Mouse (Mus musculus): ENCODE measurements around the gene Il1a.

The Il1a gene

GRCm38 (mm10) chr2:129309836-129310235 is at the start of gene Il1a:
Gene Il1a (minus strand): TSS chr2:129309972.
- POLR2A ChIA-PET = interaction anchor here in 1 of 4 experiments (1.0 kb wide), 1 partner anchor 8 kb away, joined by 3 read pairs; no protein-coding TSS in a partner anchor
- CTCF ChIA-PET = no interaction called here

GRCm38 (mm10) chr2:129338138-129338621 is 28.4 kb upstream of the Il1a start:
- ChIA-PET CTCF (interaction anchor here in 1 of 4 experiments (0.5 kb wide), 1 partner anchor 67 kb away, joined by 3 read pairs; no protein-coding TSS in a partner anchor), POLR2A (interaction anchor here in 1 of 4 experiments (0.6 to 0.7 kb wide), 2 partner anchors 69 to 401 kb away, joined by 3 read pairs; no protein-coding TSS in a partner anchor)

- POLR2A ChIA-PET = no interaction called here
Measured at GRCm38 (mm10) chr2:129333471-129333870, 23.7 kb upstream of the Il1a start.

GRCm38 (mm10) chr2:129330540-129330939 is 20.8 kb upstream of the Il1a start:
- ChIA-PET POLR2A (no interaction called here), CTCF (no interaction called here)

More at GRCm38 (mm10) chr2:129333471-129333870, 23.7 kb upstream of the Il1a start:
- CTCF ChIA-PET = no interaction called here

- POLR2A ChIA-PET = no interaction called here
- CTCF ChIA-PET = no interaction called here
Measured at GRCm38 (mm10) chr2:129330024-129330423, 20.3 kb upstream of the Il1a start.

- POLR2A ChIA-PET = no interaction called here
- CTCF ChIA-PET = no interaction called here
Measured at GRCm38 (mm10) chr2:129328238-129328637, 18.5 kb upstream of the Il1a start.

GRCm38 (mm10) chr2:129324216-129324615 is 14.4 kb upstream of the Il1a start:
- ChIA-PET CTCF (interaction anchor here in 1 of 4 experiments (0.6 to 0.7 kb wide), 2 partner anchors 88 to 390 kb away, joined by 4 to 6 read pairs; no protein-coding TSS in a partner anchor), POLR2A (interaction anchor here in 1 of 4 experiments (0.7 kb wide), 1 partner anchor 87 kb away, joined by 5 read pairs; no protein-coding TSS in a partner anchor)

- POLR2A ChIA-PET = no interaction called here
Measured at GRCm38 (mm10) chr2:129322117-129322635, 12.4 kb upstream of the Il1a start.

GRCm38 (mm10) chr2:129320033-129320605 is 10.3 kb upstream of the Il1a start:
- CTCF ChIA-PET = no interaction called here
- POLR2A ChIA-PET = no interaction called here

More at GRCm38 (mm10) chr2:129322117-129322635, 12.4 kb upstream of the Il1a start:
- CTCF ChIA-PET = no interaction called here

- ChIA-PET POLR2A (interaction anchor here in 1 of 4 experiments (1.0 kb wide), 1 partner anchor 74 kb away, joined by 4 read pairs; no protein-coding TSS in a partner anchor), CTCF (no interaction called here)
Measured at GRCm38 (mm10) chr2:129315831-129316230, 6.1 kb upstream of the Il1a start.

GRCm38 (mm10) chr2:129314880-129315279 is 5.1 kb upstream of the Il1a start:
- ChIA-PET POLR2A (interaction anchor here in 1 of 4 experiments (1.5 kb wide), 1 partner anchor 15 kb away, joined by 3 read pairs; no protein-coding TSS in a partner anchor), CTCF (interaction anchor here in 1 of 4 experiments (0.7 kb wide), 1 partner anchor 97 kb away, joined by 5 read pairs; no protein-coding TSS in a partner anchor)

GRCm38 (mm10) chr2:129313934-129314333 is 4.2 kb upstream of the Il1a start:
- CTCF ChIA-PET = interaction anchor here in 2 of 4 experiments (0.6 to 0.7 kb wide), 3 partner anchors 58 to 641 kb away, joined by 3 to 5 read pairs (median 3); no protein-coding TSS in a partner anchor
- POLR2A ChIA-PET = interaction anchor here in 1 of 4 experiments (0.7 to 1.5 kb wide), 2 partner anchors 12 to 14 kb away, joined by 3 read pairs; no protein-coding TSS in a partner anchor

GRCm38 (mm10) chr2:129306020-129306419 is 3.8 kb downstream of the Il1a start:
- ChIA-PET CTCF (no interaction called here), POLR2A (interaction anchor here in 2 of 4 experiments (0.5 to 1.4 kb wide), 2 partner anchors 9 to 11 kb away, joined by 3 to 7 read pairs; partner anchors contain the start of gene Ckap2l (in 1 of the 2))

GRCm38 (mm10) chr2:129297589-129297982 is 12.2 kb downstream of the Il1a start:
- POLR2A ChIA-PET = interaction anchor here in 3 of 4 experiments (0.6 to 1.6 kb wide), 37 partner anchors 8 to 479 kb away, joined by 3 to 11 read pairs (median 4); partner anchors contain the start of genes Slc20a1 (in 2 of the 3), Chchd5 (in 1 of the 3), Polr1b (in 1 of the 3) and Tmem87b (in 1 of the 3)

GRCm38 (mm10) chr2:129296671-129297588 is 12.8 kb downstream of the Il1a start, which contains the start of gene Ckap2l:
Gene Ckap2l (minus strand): TSS chr2:129297212.
- ChIA-PET CTCF (interaction anchor here in 3 of 4 experiments (0.6 to 1.9 kb wide), 10 partner anchors 39 to 349 kb away, joined by 3 to 10 read pairs (median 3); no protein-coding TSS in a partner anchor), POLR2A (interaction anchor here in 3 of 4 experiments (0.6 to 1.6 kb wide), 39 partner anchors 8 to 479 kb away, joined by 3 to 11 read pairs (median 4); partner anchors contain the start of genes Slc20a1 (in 2 of the 3), Chchd5 (in 1 of the 3), Polr1b (in 1 of the 3) and Tmem87b (in 1 of the 3))

More at GRCm38 (mm10) chr2:129297589-129297982, 12.2 kb downstream of the Il1a start:
- CTCF ChIA-PET = interaction anchor here in 3 of 4 experiments (0.6 to 1.9 kb wide), 8 partner anchors 39 to 349 kb away, joined by 3 to 10 read pairs (median 3); no protein-coding TSS in a partner anchor

GRCm38 (mm10) chr2:129296086-129296485 is 13.7 kb downstream of the Il1a start:
- CTCF ChIA-PET = interaction anchor here in 1 of 4 experiments (0.7 kb wide), 1 partner anchor 113 kb away, joined by 4 read pairs; no protein-coding TSS in a partner anchor

GRCm38 (mm10) chr2:129295075-129295474 is 14.7 kb downstream of the Il1a start:
- ChIA-PET POLR2A (interaction anchor here in 2 of 4 experiments (0.6 to 1.0 kb wide), 3 partner anchors 38 to 504 kb away, joined by 3 read pairs; no protein-coding TSS in a partner anchor), CTCF (no interaction called here)

More at GRCm38 (mm10) chr2:129296086-129296485, 13.7 kb downstream of the Il1a start:
- POLR2A ChIA-PET = interaction anchor here in 2 of 4 experiments (0.8 to 1.2 kb wide), 4 partner anchors 11 to 111 kb away, joined by 3 read pairs; no protein-coding TSS in a partner anchor

GRCm38 (mm10) chr2:129273823-129274222 is 35.9 kb downstream of the Il1a start:
- ChIA-PET POLR2A (interaction anchor here in 1 of 4 experiments (1.0 to 1.8 kb wide), 3 partner anchors 9 to 96 kb away, joined by 3 to 6 read pairs (median 4); no protein-coding TSS in a partner anchor), CTCF (no interaction called here)
